Mouse (Mus musculus): Measurements from ENCODE around the gene Olfr1151.

Gene Olfr1151

DNA sequence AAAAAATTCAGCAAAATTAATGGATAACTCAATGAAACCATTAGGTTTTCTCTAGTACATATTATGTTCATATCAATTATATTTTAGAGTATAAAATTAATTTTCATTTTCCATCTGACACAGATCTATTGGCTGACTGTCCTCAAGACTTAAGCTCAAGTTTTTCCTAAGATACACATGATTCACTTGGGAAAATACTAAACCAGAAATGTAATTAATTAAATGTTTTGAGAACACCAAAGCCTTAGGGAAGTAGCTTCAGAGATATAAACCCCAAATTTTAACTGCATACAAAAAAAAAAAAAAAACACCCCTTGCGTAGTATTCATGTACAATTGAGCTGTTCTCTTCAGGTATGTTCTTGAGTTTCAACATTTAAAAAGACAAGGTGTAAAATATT, at the start of gene Olfr1151:
Gene Olfr1151, plus strand, starts transcription at position 301 of the 400 bp plus-strand sequence.
- Histone ChIP-seq H3K4me3 (replicated peaks; ENCODE audit: low read length) (no peak within 1 kb of the TSS), H3K36me3 (ENCODE audit: insufficient read depth, low read length) (no peaks in the 10 kb centered on the region), H3K4me1 (replicated peaks; ENCODE audit: low read depth, low read length) (no peaks in the 10 kb centered on the region), H3K9me3 (ENCODE audit: low read length) (no peaks in the 10 kb centered on the region), H3K27me3 (ENCODE audit: insufficient read depth, low read length) (no peaks in the 10 kb centered on the region)
- TF ChIP-seq CTCF (conservative IDR thresholded peaks at IDR 0.05; ENCODE audit: low read length) (no peak), POU5F1 (IDR thresholded peaks at IDR 0.05; ENCODE audit: borderline replicate concordance, low read length) (no peak), NANOG (IDR thresholded peaks at IDR 0.05; ENCODE audit: borderline replicate concordance, low read length) (no peak)

DNA sequence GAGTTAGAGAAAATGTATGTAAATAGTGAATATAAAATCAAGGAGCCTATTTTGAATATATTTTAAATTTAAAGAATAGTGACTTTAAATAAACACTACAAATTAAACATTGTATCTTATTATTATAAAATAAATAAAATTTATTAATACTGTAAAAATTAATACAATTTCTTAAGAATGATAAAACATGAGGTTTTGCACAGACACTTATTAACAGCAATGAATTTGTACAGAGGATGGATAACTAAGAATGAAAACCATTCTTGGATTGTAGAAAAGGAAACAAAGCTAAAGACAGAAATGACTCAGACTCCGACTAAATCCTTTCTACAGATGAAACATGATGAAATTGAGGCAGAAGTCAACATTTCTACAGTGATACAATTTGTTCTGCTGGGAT, 46.1 kb upstream of the Olfr1151 start, which contains the start of gene Olfr1145:
Gene Olfr1145, plus strand, starts transcription at position 301 of the 400 bp plus-strand sequence.
- H3K4me3 ChIP-seq (replicated peaks; ENCODE audit: low read length) = no peak within 1 kb of the TSS
- H3K9me3 ChIP-seq (ENCODE audit: low read length) = no peaks in the 10 kb centered on the region
- TF ChIP-seq NANOG (IDR thresholded peaks at IDR 0.05; ENCODE audit: borderline replicate concordance, low read length) (no peak), CTCF (conservative IDR thresholded peaks at IDR 0.05; ENCODE audit: low read length) (no peak), POU5F1 (IDR thresholded peaks at IDR 0.05; ENCODE audit: borderline replicate concordance, low read length) (no peak)
- no peaks in the 10 kb centered on the region for H3K27me3 ChIP-seq (ENCODE audit: insufficient read depth, low read length)
- no peaks in the 10 kb centered on the region for H3K36me3 ChIP-seq (ENCODE audit: insufficient read depth, low read length)
- no peaks in the 10 kb centered on the region for H3K4me1 ChIP-seq (replicated peaks; ENCODE audit: low read depth, low read length)

DNA sequence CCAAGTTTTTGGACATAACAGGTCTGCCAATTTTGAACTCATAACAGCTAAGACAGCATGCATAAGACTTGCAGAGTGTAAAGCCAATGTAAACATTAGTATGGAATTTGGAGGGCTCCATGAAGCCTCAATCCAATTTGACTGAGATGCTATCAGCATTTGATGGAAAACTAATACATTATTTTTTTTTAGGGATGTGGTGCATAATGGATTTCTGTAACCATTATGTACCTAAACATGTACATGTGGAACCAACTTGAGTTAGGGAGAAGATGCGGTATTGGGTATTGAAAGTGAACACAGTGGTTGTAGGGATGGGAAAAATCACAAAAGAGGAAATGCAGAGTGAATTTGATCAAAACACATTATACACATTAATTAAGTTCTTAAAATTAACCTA, 25.4 kb upstream of the Olfr1151 start, which contains the start of gene Olfr1148:
Gene Olfr1148, plus strand, starts transcription at position 301 of the 400 bp plus-strand sequence.
- Histone ChIP-seq H3K27me3 (ENCODE audit: insufficient read depth, low read length) (no peaks in the 10 kb centered on the region), H3K9me3 (ENCODE audit: low read length) (no peaks in the 10 kb centered on the region), H3K4me1 (replicated peaks; ENCODE audit: low read depth, low read length) (no peaks in the 10 kb centered on the region), H3K4me3 (replicated peaks; ENCODE audit: low read length) (no peak within 1 kb of the TSS), H3K36me3 (ENCODE audit: insufficient read depth, low read length) (no peaks in the 10 kb centered on the region)
- no peak for TF ChIP-seq POU5F1 (IDR thresholded peaks at IDR 0.05; ENCODE audit: borderline replicate concordance, low read length)

DNA sequence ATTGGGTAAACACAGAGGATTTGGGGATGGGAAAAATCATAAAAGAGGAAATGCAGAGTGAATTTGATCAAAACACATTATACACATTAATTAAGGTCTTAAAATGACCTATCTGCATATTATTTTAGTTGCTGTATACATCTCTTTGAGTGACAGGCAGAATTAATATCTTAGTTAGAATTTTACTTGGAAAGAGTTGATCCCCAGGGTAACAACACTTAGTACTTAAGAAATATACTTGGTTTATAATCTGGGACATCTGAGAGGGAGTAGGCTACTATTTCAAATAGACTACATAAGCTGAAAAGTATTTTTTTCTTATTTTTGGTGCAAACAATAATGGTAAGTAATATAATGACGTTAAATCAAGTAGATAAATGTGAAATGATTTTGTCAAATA, 12.0 kb upstream of the Olfr1151 start, which contains the start of gene Olfr1150-ps1:
Gene Olfr1150-ps1, plus strand, starts transcription at position 301 of the 400 bp plus-strand sequence.
- Histone ChIP-seq H3K27me3 (ENCODE audit: insufficient read depth, low read length) (no peaks in the 10 kb centered on the region), H3K9me3 (ENCODE audit: low read length) (no peaks in the 10 kb centered on the region), H3K4me3 (replicated peaks; ENCODE audit: low read length) (no peak within 1 kb of the TSS), H3K4me1 (replicated peaks; ENCODE audit: low read depth, low read length) (no peaks in the 10 kb centered on the region), H3K36me3 (ENCODE audit: insufficient read depth, low read length) (no peaks in the 10 kb centered on the region)
- TF ChIP-seq CTCF (conservative IDR thresholded peaks at IDR 0.05; ENCODE audit: low read length) = no peak
- no peak for TF ChIP-seq NANOG (IDR thresholded peaks at IDR 0.05; ENCODE audit: borderline replicate concordance, low read length)
- TF ChIP-seq POU5F1 (IDR thresholded peaks at IDR 0.05; ENCODE audit: borderline replicate concordance, low read length) = no peak

DNA sequence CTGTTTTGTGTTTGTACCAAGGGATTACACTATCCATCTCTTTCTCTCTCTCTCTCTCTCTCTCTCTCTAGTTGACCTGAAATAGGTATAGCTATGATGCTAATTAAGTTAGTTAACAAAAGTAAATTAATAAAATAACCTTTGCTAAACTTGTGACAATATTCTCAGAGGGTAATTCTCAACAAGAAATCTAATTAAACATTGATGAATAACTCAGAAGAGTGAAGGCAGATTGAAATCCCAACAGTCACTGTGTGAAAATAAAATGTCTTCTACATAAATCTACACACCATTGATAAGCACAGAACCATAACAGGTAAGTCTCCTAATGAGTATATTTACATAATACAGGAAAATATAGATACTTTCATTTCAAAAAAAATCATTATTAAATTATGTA, 10.5 kb downstream of the Olfr1151 start, which contains the start of gene Olfr1152:
Gene Olfr1152, plus strand, starts transcription at position 301 of the 400 bp plus-strand sequence.
- no peak within 1 kb of the TSS for H3K4me3 ChIP-seq (replicated peaks; ENCODE audit: low read length)
- H3K36me3 ChIP-seq (ENCODE audit: insufficient read depth, low read length) = no peaks in the 10 kb centered on the region
- no peaks in the 10 kb centered on the region for H3K4me1 ChIP-seq (replicated peaks; ENCODE audit: low read depth, low read length)
- H3K27me3 ChIP-seq (ENCODE audit: insufficient read depth, low read length) = no peaks in the 10 kb centered on the region
- TF ChIP-seq NANOG (IDR thresholded peaks at IDR 0.05; ENCODE audit: borderline replicate concordance, low read length) (no peak), CTCF (conservative IDR thresholded peaks at IDR 0.05; ENCODE audit: low read length) (no peak), POU5F1 (IDR thresholded peaks at IDR 0.05; ENCODE audit: borderline replicate concordance, low read length) (no peak)
- peaks cover 14% of the 10 kb centered on the region for H3K9me3 ChIP-seq (ENCODE audit: low read length)

DNA sequence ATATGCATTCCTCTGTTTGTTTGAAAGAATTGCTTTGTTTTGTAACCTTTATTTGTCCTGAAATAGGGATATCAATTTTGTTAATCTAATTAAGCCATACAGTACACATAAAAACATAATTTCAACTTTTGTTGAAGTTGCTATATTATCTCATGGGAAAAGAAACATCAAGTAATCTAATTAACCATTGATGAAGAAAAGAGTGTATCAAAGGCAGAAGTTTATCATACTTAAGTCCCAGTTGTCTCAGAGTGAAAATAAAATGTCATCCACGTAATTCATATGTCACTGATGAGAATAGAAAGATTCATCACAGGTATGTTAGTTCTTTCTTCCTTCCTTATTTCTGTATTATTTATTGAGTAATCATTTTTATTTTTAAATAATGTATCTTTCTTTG, 39.0 kb downstream of the Olfr1151 start, which contains the start of gene Olfr1153:
Gene Olfr1153, plus strand, starts transcription at position 301 of the 400 bp plus-strand sequence.
- no peaks in the 10 kb centered on the region for H3K27me3 ChIP-seq (ENCODE audit: insufficient read depth, low read length)
- H3K4me3 ChIP-seq (replicated peaks; ENCODE audit: low read length) = no peak within 1 kb of the TSS
- peaks cover 22% of the 10 kb centered on the region for H3K9me3 ChIP-seq (ENCODE audit: low read length)
- TF ChIP-seq CTCF (conservative IDR thresholded peaks at IDR 0.05; ENCODE audit: low read length) (no peak), POU5F1 (IDR thresholded peaks at IDR 0.05; ENCODE audit: borderline replicate concordance, low read length) (no peak), NANOG (IDR thresholded peaks at IDR 0.05; ENCODE audit: borderline replicate concordance, low read length) (no peak)
- H3K36me3 ChIP-seq (ENCODE audit: insufficient read depth, low read length) = no peaks in the 10 kb centered on the region
- H3K4me1 ChIP-seq (replicated peaks; ENCODE audit: low read depth, low read length) = no peaks in the 10 kb centered on the region

DNA sequence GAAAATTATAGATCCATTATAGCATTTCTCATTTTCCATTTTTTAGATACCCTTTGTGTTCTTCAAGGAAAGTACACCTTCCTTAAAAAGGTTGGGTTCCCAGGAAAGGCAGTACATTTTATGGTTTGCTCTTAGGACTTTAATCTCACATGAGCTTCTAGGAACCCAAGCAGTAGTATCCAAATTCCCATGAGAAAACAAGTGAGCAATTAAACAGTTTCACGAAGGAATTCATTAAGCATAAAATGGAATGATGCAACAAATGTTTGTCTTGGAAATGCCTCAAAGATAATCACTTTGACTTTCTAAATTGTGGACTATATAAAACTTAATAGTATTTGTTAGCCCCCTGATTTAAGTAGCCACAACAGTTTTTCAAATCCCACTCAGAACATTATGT, 49.4 kb downstream of the Olfr1151 start, which contains the start of gene Olfr1154:
Gene Olfr1154, minus strand, starts transcription at position 101 of the 400 bp plus-strand sequence.
- no peak within 1 kb of the TSS for H3K4me3 ChIP-seq (replicated peaks; ENCODE audit: low read length)
- H3K36me3 ChIP-seq (ENCODE audit: insufficient read depth, low read length) = no peaks in the 10 kb centered on the region
- H3K9me3 ChIP-seq (ENCODE audit: low read length) = no peaks in the 10 kb centered on the region
- no peaks in the 10 kb centered on the region for H3K27me3 ChIP-seq (ENCODE audit: insufficient read depth, low read length)
- H3K4me1 ChIP-seq (replicated peaks; ENCODE audit: low read depth, low read length) = no peaks in the 10 kb centered on the region
- TF ChIP-seq POU5F1 (IDR thresholded peaks at IDR 0.05; ENCODE audit: borderline replicate concordance, low read length) = no peak
- no peak for TF ChIP-seq CTCF (conservative IDR thresholded peaks at IDR 0.05; ENCODE audit: low read length)
- no peak for TF ChIP-seq NANOG (IDR thresholded peaks at IDR 0.05; ENCODE audit: borderline replicate concordance, low read length)

Data from E14TG2a.4 (cell line).